Comparison of ENCODE assay signal across 10 mouse cellular contexts in genomic region chr13:102744481-102745269, GRCm38 (mm10). TPM values are rescaled to one million over a fixed set of nuclear protein-coding genes. Genes with fewer than 3 reads are reported as not detected.
A peak's percentile ranks its signal among the peaks of the same experiment; 100 is the strongest.
DNase-seq lines count a peak whose midpoint lies in the region; ATAC-seq and TF ChIP-seq lines count a peak whose summit lies in the region.
"Had no signal": no experiment of that assay in that cellular context is flagged by ENCODE, and none has a peak within 500 bp of the region (broad histone marks: within the 10 kb centered on the region; RNA-seq: fewer than 3 reads in every experiment).

No protein-coding gene starts in this region.

- no peaks in the 10 kb centered on the region for H3K36me3 ChIP-seq in testis, adult 2 months (ENCODE audit: control insufficient read depth, insufficient read depth, low read length)
- H3K36me3 ChIP-seq in embryonic facial prominence, embryonic 11.5 days (replicated peaks; ENCODE audit: control insufficient read depth, insufficient read depth, low read depth, low read length): no peaks in the 10 kb centered on the region
- peaks cover 9% of the 10 kb centered on the region; the same call in 1 of the 2 replicates for H3K36me3 ChIP-seq in hindbrain, embryonic 14.5 days (replicated peaks; ENCODE audit: control insufficient read depth, insufficient read depth)

- ATAC-seq in embryonic facial prominence, embryonic 11.5 days (replicated peaks; ENCODE audit: insufficient number of reproducible peaks, low FRiP score, low TSS enrichment, low read depth): no peak
- ATAC-seq in hindbrain, embryonic 14.5 days (ENCODE audit: low FRiP score): no peak

- no peaks in the 10 kb centered on the region for H3K27me3 ChIP-seq in testis, adult 2 months (ENCODE audit: control insufficient read depth, insufficient read depth, low read length)
- H3K27me3 ChIP-seq in embryonic facial prominence, embryonic 11.5 days (ENCODE audit: control insufficient read depth, insufficient read depth, low read length): no peaks in the 10 kb centered on the region
- no peaks in the 10 kb centered on the region for H3K27me3 ChIP-seq in hindbrain, embryonic 14.5 days (ENCODE audit: control insufficient read depth, insufficient read depth, low read length)
- H3K27me3 ChIP-seq: heart, embryonic 15.5 days; stomach, embryonic 15.5 days had no signal

- H3K4me3 ChIP-seq in testis, adult 2 months (ENCODE audit: control insufficient read depth, low read depth, low read length): no peak overlapping the region
- H3K4me3 ChIP-seq in embryonic facial prominence, embryonic 11.5 days (ENCODE audit: low read depth, low read length): no peak overlapping the region
- no peak overlapping the region for H3K4me3 ChIP-seq in hindbrain, embryonic 14.5 days (replicated peaks; ENCODE audit: low read length)
- H3K4me3 ChIP-seq: heart, embryonic 15.5 days; stomach, embryonic 15.5 days had no signal

- TF ChIP-seq POLR2A in testis, adult 2 months (IDR thresholded peaks at IDR 0.05; ENCODE audit: control insufficient read depth, low read depth, low read length): no peak

- no peaks in the 10 kb centered on the region for H3K9me3 ChIP-seq in embryonic facial prominence, embryonic 11.5 days (replicated peaks; ENCODE audit: control insufficient read depth, low read length)
- H3K9me3 ChIP-seq in hindbrain, embryonic 14.5 days (ENCODE audit: control insufficient read depth, low read length): no peaks in the 10 kb centered on the region
- H3K9me3 ChIP-seq: heart, embryonic 15.5 days; stomach, embryonic 15.5 days had no signal

- H3K9ac ChIP-seq in embryonic facial prominence, embryonic 11.5 days (replicated peaks; ENCODE audit: low read length): no peak overlapping the region
- no peak overlapping the region for H3K9ac ChIP-seq in hindbrain, embryonic 14.5 days
- H3K9ac ChIP-seq: stomach, embryonic 15.5 days had no signal

- TF ChIP-seq CTCF in testis, adult 2 months (IDR thresholded peaks at IDR 0.05; ENCODE audit: control insufficient read depth, insufficient read depth, insufficient replicate concordance, low read depth, low read length): peak; percentile 52; the same call in 1 of the 2 replicates

- no peak for DNase-seq in testis, postnatal 14 days (ENCODE audit: low spot score)
- peak; percentile 67 for DNase-seq in adrenal gland, postnatal 10 days
- DNase-seq in embryonic facial prominence, embryonic 11.5 days (ENCODE audit: low spot score): peak; percentile 61
- peak; percentile 70 for DNase-seq in hindbrain, embryonic 14.5 days (ENCODE audit: low spot score)
- peak; percentile 43 for DNase-seq in left cerebral cortex, postnatal 4 days
- DNase-seq in retina, adult 2 months (ENCODE audit: low read depth, low spot score): peak; percentile 20
- DNase-seq in urinary bladder, adult 18-20 months (ENCODE audit: low spot score in 2 of 2): no peak

- no peaks in the 10 kb centered on the region for H3K4me1 ChIP-seq in testis, adult 2 months (ENCODE audit: control insufficient read depth, insufficient read depth, low read length)
- no peaks in the 10 kb centered on the region for H3K4me1 ChIP-seq in embryonic facial prominence, embryonic 11.5 days (ENCODE audit: control insufficient read depth, insufficient read depth, low read length)
- H3K4me1 ChIP-seq in hindbrain, embryonic 14.5 days (replicated peaks; ENCODE audit: control insufficient read depth, insufficient read depth, low read length): 0 out of 2 replicates have a peak, but pooled peaks cover 8% of the 10 kb centered on the region
- H3K4me1 ChIP-seq: heart, embryonic 15.5 days; stomach, embryonic 15.5 days had no signal

- H3K4me2 ChIP-seq in embryonic facial prominence, embryonic 11.5 days (ENCODE audit: low read depth, low read length): no peak overlapping the region
- no peak overlapping the region for H3K4me2 ChIP-seq in hindbrain, embryonic 14.5 days (replicated peaks)
- H3K4me2 ChIP-seq: heart, embryonic 15.5 days; stomach, embryonic 15.5 days had no signal

- WGBS in embryonic facial prominence, embryonic 11.5 days: 69% methylated on average over 9 of the region's 9 CpGs
- WGBS in hindbrain, embryonic 14.5 days: 73% methylated on average over 9 of the region's 9 CpGs

- H3K27ac ChIP-seq in testis, adult 2 months (ENCODE audit: control insufficient read depth, insufficient read depth, low read depth, low read length): no peak overlapping the region
- H3K27ac ChIP-seq in embryonic facial prominence, embryonic 11.5 days (replicated peaks; ENCODE audit: low read depth, low read length): no peak overlapping the region
- H3K27ac ChIP-seq in hindbrain, embryonic 14.5 days: no peak overlapping the region
- H3K27ac ChIP-seq: heart, embryonic 15.5 days; stomach, embryonic 15.5 days had no signal

- intact Hi-C loops in left cerebral cortex, postnatal 4 days (cut with DNase I): loop anchor here (5.0 kb wide), 1 partner anchor 67 kb away; no protein-coding TSS in a partner anchor

RNA-seq across cellular contexts. Expression of gene Cd180, which starts 51.3 kb away (rescaled TPM):
- polyA plus RNA-seq in testis, adult 2 months (2012; rRNA removed): 0.17 and 0.18 TPM in 2 replicates
- total RNA-seq in adrenal gland, postnatal 10 days (2021): 1 to 10 TPM; 3.0 to 3.1 TPM
- polyA plus RNA-seq in embryonic facial prominence, embryonic 11.5 days (2014; fragmentation: Nextera tagmentation; extraction: Ambion mirVana): 0.25 and 0.38 TPM in 2 replicates
- polyA plus RNA-seq in hindbrain, embryonic 14.5 days (2014; fragmentation: Nextera tagmentation; extraction: Ambion mirVana): 1.0 and 1.1 TPM in 2 replicates
- total RNA-seq in left cerebral cortex, postnatal 4 days (2021): 1 to 10 TPM; 1.4 to 2.2 TPM

Comparison
In these comparisons a context has a peak if more than half of its experiments do, and no peak if none do; other contexts are left out.
1. DNase-seq: peak in adrenal gland, postnatal 10 days (single experiment), embryonic facial prominence, embryonic 11.5 days (single experiment), hindbrain, embryonic 14.5 days (single experiment), left cerebral cortex, postnatal 4 days (single experiment) and retina, adult 2 months (single experiment); none in testis, postnatal 14 days (single experiment) and urinary bladder, adult 18-20 months (0 of 2).